Mouse (Mus musculus) CH12.LX (cell line): ENCODE results near the gene Kdm6a.
A peak's percentile ranks its signal among the peaks of the same experiment; 100 is the strongest.

Source experiments
- BHLHE40 ChIP-seq: IDR thresholded peaks from 2 replicates; pipeline ENCODE4 v1.6.1; 2011; ENCODE audit warnings: mild to moderate bottlenecking, low read depth, low read length, improper control_type of control experiment
- CHD1 ChIP-seq: IDR thresholded peaks from 2 replicates; pipeline ENCODE4 v1.6.1; 2012; ENCODE audit warnings: low read depth, low read length, improper control_type of control experiment, inconsistent platforms
- CHD2 ChIP-seq: IDR thresholded peaks from 2 replicates; pipeline ENCODE4 v1.6.1; 2011; ENCODE audit warnings: low read length, improper control_type of control experiment
- CTCF ChIP-seq, 2 experiments: IDR thresholded peaks in 1 of 2; conservative IDR thresholded peaks in 1 of 2; 2 replicates each; pipeline ENCODE4 v1.5.1; 2011 to 2012; ENCODE audit warnings: low read depth in 2 of 2, low read length in 2 of 2, improper control_type of control experiment in 1 of 2, inconsistent platforms in 1 of 2, mild to moderate bottlenecking in 1 of 2, moderate library complexity in 1 of 2
- IRF4 ChIP-seq: IDR thresholded peaks from 2 replicates; pipeline ENCODE4 v1.6.1; 2014; ENCODE audit warnings: low read depth, mild to moderate bottlenecking, inconsistent platforms, low read length, improper control_type of control experiment
- MAZ ChIP-seq: IDR thresholded peaks from 2 replicates; pipeline ENCODE4 v1.6.1; 2012; ENCODE audit warnings: low read depth, mild to moderate bottlenecking, inconsistent platforms, low read length, improper control_type of control experiment, moderate library complexity
- MEF2A ChIP-seq: IDR thresholded peaks from 2 replicates; pipeline ENCODE4 v1.6.1; 2014; ENCODE audit warnings: low read depth, mild to moderate bottlenecking, inconsistent platforms, low read length, improper control_type of control experiment, borderline replicate concordance
- MYC ChIP-seq: IDR thresholded peaks from 2 replicates; pipeline ENCODE4 v1.6.1; 2011; ENCODE audit warnings: low read depth, mild to moderate bottlenecking, improper control_type of control experiment, low read length
- POLR2A ChIP-seq: IDR thresholded peaks from 2 replicates; pipeline ENCODE4 v1.6.1; 2011; ENCODE audit warnings: low read depth, mild to moderate bottlenecking, improper control_type of control experiment, low read length
- POLR2AphosphoS2 ChIP-seq: IDR thresholded peaks from 2 replicates; pipeline ENCODE4 v1.6.1; 2011; ENCODE audit warnings: low read depth, low read length, improper control_type of control experiment
- USF1 ChIP-seq: IDR thresholded peaks from 2 replicates; pipeline ENCODE4 v1.6.1; 2014; ENCODE audit warnings: low read depth, mild to moderate bottlenecking, inconsistent platforms, low read length, improper control_type of control experiment
- ZC3H11A ChIP-seq: IDR thresholded peaks from 2 replicates; pipeline ENCODE4 v1.6.1; 2012; ENCODE audit warnings: low read depth, mild to moderate bottlenecking, inconsistent platforms, low read length, improper control_type of control experiment
- ZKSCAN1 ChIP-seq: IDR thresholded peaks from 2 replicates; pipeline ENCODE4 v1.6.1; 2012; ENCODE audit warnings: low read depth, inconsistent platforms, low read length, improper control_type of control experiment, borderline replicate concordance
- ZMIZ1 ChIP-seq: IDR thresholded peaks from 2 replicates; pipeline ENCODE4 v1.6.1; 2012; ENCODE audit warnings: low read depth, mild to moderate bottlenecking, inconsistent platforms, low read length, improper control_type of control experiment

- TF ChIP-seq BHLHE40 (no peak), MYC (no peak), ZMIZ1 (no peak), ZKSCAN1 (no peak), CTCF (conservative IDR thresholded peaks at IDR 0.05 in 1 of 2, IDR thresholded peaks at IDR 0.05 in 1 of 2; ENCODE audit: low read depth in 2 of 2, low read length in 2 of 2) (no peak), POLR2A (no peak), CHD1 (peak; percentile 57; the same call in 1 of the 2 replicates), USF1 (no peak), CHD2 (no peak), POLR2AphosphoS2 (no peak), MAZ (no peak), IRF4 (no peak), MEF2A (no peak), ZC3H11A (no peak)
Measured at GRCm38 (mm10) chrX:18163917-18164624, 1.7 kb downstream of the Kdm6a start.
